Comparison of ENCODE assay signal across 25 mouse cellular contexts in the genomic region with DNA sequence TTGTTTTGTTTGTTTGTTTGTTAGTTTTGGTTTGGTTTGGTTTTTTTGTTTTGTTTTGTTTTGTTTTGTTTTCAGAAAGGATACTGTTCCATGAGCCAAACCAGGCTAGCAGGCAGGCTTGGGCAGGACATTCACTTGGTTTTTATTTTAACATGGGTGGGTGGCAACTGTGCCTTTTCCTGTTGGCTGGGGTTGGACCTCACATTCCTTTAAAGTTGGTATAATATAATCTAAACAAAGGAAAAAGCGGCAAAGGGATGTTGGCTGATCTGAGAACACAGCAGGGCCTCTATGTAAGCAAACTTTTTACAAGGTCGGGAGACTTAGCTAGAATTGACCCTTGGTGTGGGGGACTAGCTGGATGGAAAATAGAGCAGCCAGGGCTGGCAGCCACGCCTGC.
"Had no signal": no experiment of that assay in that cellular context is flagged by ENCODE, and none has a peak within 500 bp of the region (broad histone marks: within the 10 kb centered on the region; RNA-seq: fewer than 3 reads in every experiment).

No protein-coding gene starts in this region.

- H3K9me3 ChIP-seq: heart, embryonic 10.5 days; heart, embryonic 12.5 days; heart, embryonic 15.5 days; hindbrain, embryonic 13.5 days; hindbrain, embryonic 15.5 days; kidney, embryonic 15.5 days; limb, embryonic 13.5 days; limb, embryonic 15.5 days had no signal

- H3K4me2 ChIP-seq: heart, embryonic 12.5 days; heart, embryonic 15.5 days; hindbrain, embryonic 13.5 days; hindbrain, embryonic 15.5 days; kidney, embryonic 15.5 days; limb, embryonic 13.5 days; limb, embryonic 15.5 days had no signal

- ATAC-seq: forebrain, postnatal 0 days; hindbrain, postnatal 0 days; intestine, embryonic 16.5 days had no signal

- H3K4me3 ChIP-seq: heart, embryonic 10.5 days; heart, embryonic 12.5 days; heart, embryonic 15.5 days; hindbrain, embryonic 13.5 days; hindbrain, embryonic 15.5 days; kidney, embryonic 15.5 days; limb, embryonic 13.5 days; limb, embryonic 15.5 days had no signal

- DNase-seq: forebrain, postnatal 0 days; gastrocnemius, postnatal 14 days; gastrocnemius, postnatal 36 days; heart, adult 18-20 months; heart, postnatal 14 days; heart, postnatal 36 days; kidney, adult 11 months; kidney, adult 2 months; kidney, adult 9 months; kidney, postnatal 14 days; kidney, postnatal 36 days; layer of hippocampus, adult 9-11 months; layer of hippocampus, postnatal 36 days; left cerebral cortex, postnatal 4 days had no signal

- H3K36me3 ChIP-seq: heart, embryonic 10.5 days; heart, embryonic 12.5 days; heart, embryonic 15.5 days; hindbrain, embryonic 13.5 days; hindbrain, embryonic 15.5 days; kidney, embryonic 15.5 days; limb, embryonic 13.5 days; limb, embryonic 15.5 days had no signal

- H3K27ac ChIP-seq: heart, embryonic 10.5 days; heart, embryonic 15.5 days; hindbrain, embryonic 13.5 days; hindbrain, embryonic 15.5 days; hindbrain, postnatal 0 days; kidney, embryonic 15.5 days; kidney, postnatal 0 days; limb, embryonic 13.5 days; limb, embryonic 15.5 days had no signal

- H3K4me1 ChIP-seq: hindbrain, embryonic 15.5 days had no signal

- H3K9ac ChIP-seq: forebrain, postnatal 0 days; heart, embryonic 12.5 days; heart, embryonic 15.5 days; hindbrain, embryonic 13.5 days; hindbrain, embryonic 15.5 days; kidney, embryonic 15.5 days; limb, embryonic 13.5 days; limb, embryonic 15.5 days had no signal

- H3K27me3 ChIP-seq: heart, embryonic 12.5 days; heart, embryonic 15.5 days; hindbrain, embryonic 13.5 days; hindbrain, embryonic 15.5 days; kidney, embryonic 15.5 days; limb, embryonic 13.5 days; limb, embryonic 15.5 days had no signal
